Mouse (Mus musculus): ENCODE measurements around the gene Pusl1. TPM values are rescaled to one million over a fixed set of nuclear protein-coding genes. Genes with fewer than 3 reads are reported as not detected.

Gene Pusl1
- total RNA-seq (2021) = 36.3 and 38.8 TPM in 2 replicates
- long read RNA-seq, transcript Pusl1-201 (8 exons, 1,243 nt) = major isoform, 5 of 48 reads
- long read RNA-seq, partial matches to known transcripts = 17 of 48 reads
- long read RNA-seq, other reads (novel, unspliced or antisense) = 26 of 48 reads

DNA sequence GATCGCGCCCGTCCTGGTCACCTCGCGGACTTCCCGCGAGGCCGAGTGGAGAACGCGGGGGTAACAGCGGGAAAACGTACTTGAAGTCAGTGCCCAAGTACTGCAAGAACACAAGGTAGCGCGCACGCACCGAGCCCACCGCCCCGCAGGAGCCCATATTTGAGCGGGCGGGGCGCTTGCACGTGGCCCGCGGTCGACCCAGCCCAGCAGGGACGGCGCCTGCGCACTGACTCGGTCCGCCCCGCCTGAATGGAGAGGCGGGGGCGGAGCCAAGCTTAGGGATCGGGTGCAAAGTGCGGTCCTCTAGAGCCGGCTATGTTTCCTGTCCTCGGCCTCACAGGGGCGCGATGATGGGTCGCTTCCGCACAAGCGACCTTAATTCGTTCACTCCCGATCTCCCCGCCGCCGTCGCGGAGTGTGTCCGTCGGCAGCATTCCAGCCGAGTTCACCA, at the start of gene Pusl1, which contains the start of gene Acap3:
Gene Pusl1 (minus strand): TSS at position 231 of the 451 bp plus-strand sequence.
Gene Acap3 (plus strand): TSS at position 272 of the 451 bp plus-strand sequence.
- peak; percentile 98 for DNase-seq

DNA sequence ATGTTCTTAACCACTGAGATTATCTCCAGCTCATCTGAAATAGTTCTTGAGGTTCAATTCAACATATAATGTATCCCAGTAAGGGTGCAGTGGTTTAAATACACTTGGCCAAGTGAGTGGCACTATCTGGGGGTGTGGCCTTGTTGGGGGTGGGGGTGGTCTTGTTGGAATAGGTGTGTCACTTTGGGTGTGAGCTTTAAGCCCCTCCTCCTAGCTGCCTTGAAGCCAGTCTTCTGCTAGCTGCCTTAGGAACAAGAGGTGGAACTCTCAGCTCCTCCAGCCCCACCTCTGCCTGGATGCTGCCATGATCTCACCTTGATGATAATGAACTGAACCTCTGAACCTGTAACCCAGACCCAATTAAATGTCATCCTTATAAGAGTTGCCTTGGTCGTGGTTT, 40.5 kb upstream of the Pusl1 start:
- no peak for DNase-seq

DNA sequence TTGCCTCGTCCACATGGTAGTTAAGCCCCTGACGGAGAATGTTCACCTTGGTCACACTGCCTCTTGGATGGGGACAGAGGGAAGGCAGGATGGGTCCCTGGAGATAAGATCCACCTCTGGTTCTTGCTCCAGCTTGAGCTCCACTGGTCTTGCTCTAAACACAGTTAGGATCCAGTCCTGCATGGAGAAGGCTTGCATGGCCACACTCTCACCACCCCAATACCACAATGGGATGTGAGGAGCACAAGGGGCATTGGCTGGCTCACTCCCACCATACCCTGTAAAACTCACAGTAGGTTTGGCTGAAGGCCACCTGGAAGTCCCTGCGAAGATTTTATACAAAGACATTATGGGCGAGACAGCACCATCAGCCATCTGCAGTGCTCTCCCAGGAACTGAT, 17.2 kb upstream of the Pusl1 start:
- no peak for DNase-seq

DNA sequence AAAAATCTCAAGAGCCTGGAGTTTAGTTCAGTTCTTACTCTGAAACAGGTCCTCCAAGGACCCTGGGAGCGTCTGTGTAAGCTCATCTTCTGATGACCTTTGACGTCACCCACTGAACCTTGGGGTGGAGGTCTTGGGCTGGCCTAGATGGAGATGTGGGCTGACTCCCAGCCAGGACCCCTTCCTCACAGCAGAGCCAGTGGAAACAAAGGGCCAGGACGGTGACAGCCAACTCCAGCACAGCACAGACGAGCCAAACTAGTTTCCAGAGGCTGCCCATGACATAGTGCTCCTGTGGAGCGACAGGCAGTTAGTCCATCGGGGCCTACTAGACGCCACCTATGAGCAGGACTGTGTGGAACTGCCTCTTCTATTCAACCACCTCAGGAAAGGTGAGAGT, 16.7 kb upstream of the Pusl1 start:
- DNase-seq = no peak

DNA sequence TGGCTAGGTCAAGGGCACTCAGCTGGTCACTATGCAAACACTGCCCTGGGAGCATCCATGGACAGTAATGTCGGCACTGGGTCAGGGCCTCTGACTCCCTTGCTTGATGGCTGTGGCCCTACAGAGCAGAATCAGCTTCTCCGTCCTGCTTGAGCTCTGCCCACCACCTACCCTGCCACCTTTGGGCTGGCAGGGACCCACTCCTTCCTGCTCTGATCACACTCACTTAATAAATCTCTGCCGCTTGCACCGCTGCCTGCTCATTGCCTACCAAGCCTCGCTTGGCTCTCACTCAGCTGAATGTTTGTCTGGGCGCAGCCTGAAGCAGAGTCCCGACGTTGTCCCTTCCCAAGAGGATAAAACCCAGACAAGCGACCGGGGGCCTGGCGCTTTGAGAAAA, 15.4 kb upstream of the Pusl1 start:
- DNase-seq = no peak

DNA sequence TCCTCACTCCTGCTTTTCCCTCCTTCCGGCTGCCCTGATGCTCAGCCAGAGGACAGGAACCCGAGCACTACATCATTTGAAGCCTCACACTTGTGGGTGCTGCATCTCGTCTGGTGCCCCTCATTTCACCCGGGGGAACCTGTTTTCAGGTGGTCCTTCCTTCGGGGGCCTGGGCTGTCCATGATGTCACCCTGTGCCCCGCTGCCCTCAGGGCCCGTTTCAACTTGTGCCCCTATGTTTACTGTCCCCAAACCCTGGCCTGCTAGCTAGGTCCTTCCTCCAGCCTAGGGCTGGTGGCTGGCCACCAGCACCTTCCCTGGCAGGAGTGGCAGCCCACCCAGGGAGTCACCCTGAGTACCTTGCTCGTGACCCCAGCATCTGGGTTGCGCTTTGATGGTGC, 14.5 kb upstream of the Pusl1 start:
- no peak for DNase-seq

DNA sequence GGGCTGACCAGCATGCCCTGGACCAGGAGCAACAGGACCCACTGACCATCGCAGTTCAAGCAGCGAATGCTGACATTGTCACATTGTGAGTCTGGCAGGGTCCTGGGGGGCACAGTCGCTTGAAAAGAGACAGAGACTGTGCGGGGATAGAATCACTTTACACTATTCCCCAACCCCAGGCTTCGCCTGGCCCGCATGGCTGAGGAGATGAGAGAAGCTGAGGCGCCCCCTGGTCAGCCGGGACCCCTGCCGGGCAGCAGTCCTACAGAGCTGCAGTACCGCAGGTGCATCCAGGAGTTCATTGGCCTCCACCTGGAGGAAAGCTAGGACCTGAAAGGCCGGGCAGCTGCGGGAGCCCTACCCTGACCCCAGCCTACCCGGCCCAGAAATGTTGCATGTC, 14.1 kb upstream of the Pusl1 start:
- DNase-seq = no peak

DNA sequence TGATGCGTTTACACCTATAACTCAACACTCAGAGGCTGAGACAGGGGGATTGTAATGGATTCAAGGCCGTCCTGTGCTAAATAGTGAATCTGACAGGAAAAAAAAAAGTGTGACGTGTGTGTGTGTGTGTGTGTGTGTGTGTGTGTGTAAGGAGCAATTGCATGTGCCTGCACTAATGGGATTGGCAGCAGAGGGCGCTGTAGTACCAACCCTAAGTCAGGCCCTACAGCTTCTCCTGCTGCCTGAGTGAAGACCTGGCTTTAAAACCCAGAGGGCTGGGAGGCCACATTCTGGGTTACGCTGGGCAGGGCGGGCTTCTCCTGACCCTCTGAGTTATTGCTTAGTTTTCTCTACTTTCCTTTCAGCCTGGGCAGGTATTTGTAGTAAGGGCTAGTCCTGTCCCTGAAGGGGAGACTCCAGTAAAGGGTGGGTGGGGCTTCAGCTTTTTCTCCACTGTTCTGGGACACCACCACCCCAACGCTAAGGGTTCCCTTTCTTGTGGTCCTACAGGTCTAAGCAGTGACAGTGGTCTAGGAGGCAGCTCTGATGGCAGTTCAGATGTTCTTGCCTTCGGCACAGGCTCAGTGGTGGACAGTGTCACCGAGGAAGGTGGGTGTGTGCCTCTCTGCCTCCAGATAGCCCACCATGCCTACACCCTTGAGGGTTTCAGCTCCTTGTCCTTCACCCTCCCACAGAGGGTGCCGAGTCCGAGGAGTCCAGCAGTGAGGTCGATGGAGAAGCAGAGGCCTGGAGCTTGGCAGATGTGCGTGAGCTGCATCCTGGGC, 12.9 kb upstream of the Pusl1 start:
- DNase-seq = no peak

DNA sequence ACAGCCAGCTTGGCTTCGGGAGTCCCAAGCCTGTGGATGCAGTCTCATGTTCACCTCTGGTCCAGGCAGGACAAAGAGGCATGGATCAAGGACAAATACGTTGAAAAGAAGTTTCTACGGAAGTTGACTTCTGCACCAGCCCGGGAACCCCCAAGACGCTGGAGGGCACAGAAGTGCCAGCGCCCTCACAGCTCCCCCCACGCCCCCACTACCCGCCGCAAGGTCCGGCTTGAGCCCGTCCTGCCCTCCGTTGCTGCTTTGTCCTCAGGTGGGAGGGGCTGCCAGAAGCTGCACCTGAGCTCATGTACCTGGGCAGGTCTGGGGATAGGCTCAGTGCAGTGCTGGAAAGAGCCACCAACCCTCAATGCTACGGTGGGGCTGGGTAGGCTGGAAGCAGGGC, 11.7 kb upstream of the Pusl1 start:
- DNase-seq = no peak

DNA sequence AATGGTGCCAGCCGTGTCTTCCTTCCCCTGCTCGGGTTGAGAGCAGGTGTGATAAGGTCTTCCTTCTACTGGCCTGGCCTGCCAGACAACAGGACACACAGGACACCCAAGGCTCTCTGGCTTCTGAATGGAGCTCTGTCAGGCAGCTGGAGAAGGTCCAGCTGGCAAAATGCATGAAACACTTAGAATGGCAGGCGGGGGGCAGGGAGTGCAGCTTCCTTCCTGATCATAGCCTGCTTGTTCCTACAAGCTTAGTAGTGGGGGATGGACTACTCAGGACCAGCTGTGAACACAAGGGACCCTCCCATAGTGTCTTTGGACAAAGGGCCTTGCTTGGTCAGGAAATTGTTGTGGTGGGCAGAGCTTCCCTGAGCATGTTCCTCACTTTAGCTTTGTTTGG, 9.6 kb upstream of the Pusl1 start:
- DNase-seq = no peak

DNA sequence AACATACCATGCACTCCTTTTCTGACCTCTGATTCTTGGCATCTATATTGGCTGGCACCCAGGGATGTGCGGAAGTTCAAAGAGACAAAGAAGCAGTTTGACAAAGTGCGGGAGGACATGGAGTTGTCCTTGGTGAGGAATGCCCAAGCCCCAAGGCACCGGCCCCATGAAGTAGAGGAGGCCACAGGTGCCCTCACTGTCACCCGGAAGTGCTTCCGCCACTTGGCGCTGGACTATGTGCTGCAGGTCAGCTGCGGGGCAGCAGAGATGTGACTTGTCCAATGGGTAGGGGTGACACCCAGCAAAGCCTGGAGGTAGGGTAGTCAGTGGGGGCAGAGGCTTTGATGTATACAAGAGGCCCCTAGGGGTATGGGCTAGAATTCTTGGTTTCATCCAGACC, 7.8 kb upstream of the Pusl1 start:
- no peak for DNase-seq

DNA sequence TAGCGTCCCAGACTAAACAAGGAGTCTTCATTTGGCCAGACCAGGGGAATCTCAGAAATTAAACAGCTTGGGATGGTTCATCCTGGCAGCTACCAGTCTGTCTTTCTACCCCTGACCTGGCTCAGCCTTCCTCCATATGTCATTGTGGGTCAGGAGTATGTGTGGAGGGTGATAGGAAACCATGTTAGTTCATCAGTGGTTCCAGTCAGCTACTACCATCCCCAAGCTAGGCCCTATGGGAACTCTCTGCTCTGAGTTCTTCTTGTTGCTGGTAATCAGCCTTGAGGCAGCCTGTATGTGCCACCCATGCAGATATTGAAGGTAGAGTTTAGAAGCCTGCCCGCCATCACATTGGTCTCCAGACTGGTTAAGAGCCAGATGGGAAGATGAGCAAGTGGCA, 6.7 kb upstream of the Pusl1 start:
- DNase-seq = no peak

DNA sequence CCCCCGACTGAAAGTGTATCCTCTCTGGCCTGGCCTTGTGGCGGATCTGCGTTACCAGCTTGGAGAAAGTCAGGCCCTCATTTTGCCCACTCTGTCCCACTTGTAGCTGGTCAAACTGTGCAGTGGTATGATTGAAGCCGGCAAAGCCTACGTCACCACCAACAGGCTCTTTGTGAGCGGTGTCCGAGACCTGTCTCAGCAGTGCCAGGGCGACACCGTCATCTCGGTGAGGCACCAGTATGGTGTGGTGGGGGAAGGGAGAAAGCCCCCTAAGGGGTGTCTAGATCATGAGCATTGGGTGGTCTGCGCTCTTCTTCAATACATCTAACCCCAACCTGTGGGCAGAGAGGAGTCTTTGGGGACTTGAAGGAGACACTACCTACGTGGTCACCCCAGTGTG, 4.9 kb upstream of the Pusl1 start:
- no peak for DNase-seq

DNA sequence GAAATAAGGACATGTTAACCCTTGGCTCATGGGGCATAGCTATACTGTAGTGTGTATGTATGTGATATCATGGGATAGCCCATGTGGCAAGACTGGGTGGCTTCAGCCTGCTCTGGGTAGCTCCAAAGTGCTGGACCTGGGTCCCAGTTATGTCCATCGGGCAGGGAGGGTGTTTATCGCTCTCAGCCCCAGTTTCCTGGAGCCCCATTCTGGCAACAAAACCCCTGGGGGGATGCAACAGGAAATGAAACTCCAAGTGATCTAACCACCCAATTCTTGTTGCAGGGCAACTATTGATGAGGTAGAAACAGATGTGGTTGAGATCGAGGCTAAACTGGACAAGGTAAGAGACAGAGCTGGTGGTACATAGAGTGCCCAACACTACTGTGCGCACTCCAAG, 4.2 kb upstream of the Pusl1 start:
- no peak for DNase-seq

DNA sequence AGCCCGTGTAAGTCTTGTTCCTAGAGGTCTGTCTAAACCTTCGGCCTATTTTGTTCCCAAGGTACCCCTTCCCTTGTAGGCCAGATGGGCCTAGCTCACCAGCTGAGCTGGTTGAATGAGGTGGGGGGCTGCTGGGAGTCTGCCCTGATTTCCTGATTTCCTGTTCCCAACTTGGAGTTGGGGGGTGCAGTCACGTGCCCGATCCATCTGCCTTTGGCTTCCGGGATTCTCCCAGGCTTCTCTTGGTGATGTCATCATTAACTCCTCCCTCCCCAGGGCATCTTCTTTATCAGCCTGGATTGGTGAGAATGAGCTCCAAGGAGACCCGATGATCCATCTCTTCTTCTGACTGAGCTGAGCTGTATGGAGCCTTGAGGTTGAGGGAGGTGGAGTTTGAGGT, 3.6 kb upstream of the Pusl1 start:
- DNase-seq = peak; percentile 44

DNA sequence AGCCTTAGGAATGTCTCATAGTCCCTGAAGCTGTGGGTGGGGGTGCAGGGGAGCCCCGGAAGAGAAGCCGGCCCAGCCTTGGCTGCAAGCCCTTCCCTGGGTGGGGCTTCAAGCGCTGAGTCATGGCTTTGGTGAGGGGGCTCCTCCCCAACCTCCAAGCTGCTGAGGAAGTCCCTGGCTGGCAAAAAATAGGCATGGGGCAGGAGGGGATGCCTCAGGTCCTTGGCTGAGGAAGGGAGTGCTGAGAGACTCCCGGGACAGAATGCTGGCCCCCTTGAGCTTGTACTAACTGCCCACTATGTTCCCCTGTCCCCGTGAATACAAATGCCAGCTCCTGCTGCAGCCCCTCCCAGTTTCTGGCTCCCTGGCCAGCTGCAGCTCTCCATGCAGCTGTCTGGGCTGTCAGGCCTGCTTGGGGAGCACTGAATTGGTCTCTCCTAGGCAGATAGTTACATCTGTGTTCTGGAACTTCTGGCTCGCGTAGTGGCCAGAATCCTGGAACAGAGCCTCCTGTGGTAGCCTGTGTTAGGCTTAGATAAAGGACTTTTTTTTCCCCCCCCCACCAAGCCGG, 2.8 kb upstream of the Pusl1 start:
- peak; percentile 73 for DNase-seq

DNA sequence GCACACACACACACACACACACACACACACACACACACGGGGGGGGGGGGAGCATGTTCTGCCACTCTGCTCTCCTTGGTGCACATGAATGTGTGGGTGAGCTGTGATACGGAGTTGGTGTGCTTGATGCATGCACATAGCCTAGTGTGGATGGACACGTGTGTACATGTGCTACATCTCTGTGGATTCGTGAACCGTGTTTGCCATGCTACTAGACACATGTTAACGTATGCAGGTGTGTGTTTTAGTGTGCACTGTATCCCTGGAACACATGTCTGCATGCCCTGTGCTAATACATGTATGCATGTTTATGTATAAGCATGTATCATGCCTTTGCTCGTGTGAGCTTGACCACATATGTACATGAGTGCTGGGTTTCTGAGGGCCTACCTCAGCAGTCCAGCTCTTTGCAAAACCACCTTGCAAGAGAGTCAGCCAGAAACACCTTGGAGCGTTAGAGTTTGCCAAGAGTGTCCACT, 1.7 kb upstream of the Pusl1 start:
- no peak for DNase-seq

DNA sequence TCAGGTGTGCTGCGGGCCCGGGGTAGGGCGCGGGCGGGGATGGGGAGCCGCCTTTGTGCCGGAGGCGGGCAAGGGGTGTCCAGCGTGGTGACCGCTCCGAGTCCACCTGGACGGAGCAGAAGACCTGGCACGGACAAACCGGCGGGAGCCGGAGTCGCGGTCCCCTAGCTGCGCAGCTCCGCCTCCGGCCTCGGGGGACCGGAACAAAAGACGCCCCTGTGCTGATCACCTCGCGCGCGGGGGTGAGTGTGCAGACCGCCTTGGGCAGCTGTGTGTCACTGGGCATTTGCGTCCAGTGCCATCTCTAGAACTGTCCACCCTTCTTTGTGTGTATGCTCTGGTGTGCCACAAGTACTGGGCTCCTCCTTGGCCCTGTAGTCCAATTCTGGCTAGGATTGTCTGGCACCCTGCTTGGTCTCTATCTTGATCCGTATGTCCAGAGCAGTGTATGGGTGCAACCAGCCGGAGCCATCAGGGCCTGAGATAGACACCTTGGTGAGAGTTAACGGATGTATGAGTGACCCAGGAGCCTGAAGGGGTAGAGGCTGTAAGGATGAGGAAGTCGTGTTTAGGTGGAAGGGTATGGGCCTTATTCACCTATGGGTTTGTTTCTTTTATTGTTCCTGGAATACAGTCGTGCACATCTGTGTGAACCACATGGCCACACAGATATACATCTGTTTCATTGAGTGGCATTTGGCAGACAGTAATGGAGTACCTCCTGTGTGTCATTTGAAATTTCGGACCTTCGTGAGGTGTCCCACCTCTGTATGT, 1.0 kb upstream of the Pusl1 start:
- DNase-seq = peak; percentile 52

DNA sequence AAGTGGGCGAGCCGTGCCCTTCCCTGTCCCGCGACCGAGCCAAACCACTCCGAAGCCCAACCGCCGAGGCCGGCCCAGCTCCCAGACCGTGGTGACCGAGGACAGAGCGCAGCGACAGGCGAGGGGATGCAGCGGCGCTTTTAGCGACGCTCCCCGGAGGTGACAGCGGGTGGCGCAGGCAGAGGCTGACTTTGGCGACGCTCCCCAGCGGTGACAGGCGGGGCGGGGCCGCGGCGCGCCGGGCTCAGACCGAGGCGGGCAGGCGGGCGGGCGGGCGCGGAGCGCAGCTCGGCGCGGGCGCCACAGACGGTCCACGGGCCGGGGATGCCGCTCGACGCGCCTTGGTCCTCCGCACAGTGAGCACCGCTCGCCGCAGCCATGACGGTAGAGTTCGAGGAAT, 436 bp upstream of the Pusl1 start:
- DNase-seq = peak; percentile 90

DNA sequence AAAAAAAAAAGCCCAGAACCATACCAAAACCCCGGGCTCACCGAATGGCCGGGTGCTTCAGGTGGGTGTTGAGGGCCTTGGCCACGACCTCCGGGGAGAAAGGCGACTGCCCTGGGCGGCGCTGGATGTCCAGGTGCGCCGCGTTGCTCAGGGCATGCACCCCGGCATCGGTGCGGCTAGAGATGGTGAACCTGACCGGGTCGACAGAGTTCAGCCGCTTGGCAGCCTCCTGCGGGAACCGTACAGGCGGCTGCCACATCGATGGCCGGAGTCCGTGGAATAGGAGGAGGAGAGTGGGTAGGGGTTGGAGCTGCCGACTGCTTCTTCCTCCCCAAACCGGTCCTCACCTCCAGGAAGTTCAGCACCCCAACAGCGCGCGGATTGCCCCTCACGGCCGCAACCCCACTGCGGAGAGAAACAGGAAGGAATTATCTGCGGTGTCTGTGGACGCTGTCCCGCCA, 540 bp downstream of the Pusl1 start:
- DNase-seq = no peak

DNA sequence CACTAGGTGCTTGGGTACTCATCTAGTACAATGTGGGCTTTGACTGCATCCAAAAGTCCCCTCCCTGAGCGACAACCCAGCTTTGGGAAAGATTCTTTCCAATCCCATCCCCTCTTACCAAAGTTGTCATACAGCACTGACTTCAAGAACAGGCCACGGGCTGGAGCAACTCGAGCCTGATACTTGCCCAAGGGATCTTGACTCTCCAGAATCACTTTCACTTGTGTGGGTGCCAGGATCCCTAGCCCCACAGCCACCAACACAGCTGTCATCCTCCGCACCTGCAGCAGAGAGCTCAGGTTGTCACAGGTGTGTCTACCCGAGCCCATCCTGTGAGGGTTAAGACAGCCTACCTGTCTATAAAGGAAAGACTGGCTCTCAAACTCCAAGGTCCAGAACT, 2.3 kb downstream of the Pusl1 start:
- DNase-seq = no peak

DNA sequence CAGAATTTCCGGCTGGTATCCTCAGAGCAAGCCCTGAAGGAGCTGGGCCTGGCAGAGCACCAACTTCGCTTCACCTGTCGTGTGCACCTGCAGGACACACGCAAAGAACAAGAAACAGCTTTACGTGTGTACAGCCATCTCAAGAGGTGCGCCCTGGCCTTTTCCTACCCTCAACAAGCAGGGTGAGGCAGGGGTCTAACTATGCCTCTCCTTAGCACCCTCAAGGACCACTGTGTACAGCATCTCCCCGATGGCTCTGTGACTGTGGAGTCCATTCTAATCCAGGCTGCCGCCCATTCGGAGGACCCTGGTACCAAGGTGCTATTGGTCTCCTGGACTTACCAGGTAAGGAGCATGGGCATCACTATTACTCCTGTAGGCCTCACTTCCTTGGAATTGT, 3.4 kb downstream of the Pusl1 start:
- DNase-seq = no peak

DNA sequence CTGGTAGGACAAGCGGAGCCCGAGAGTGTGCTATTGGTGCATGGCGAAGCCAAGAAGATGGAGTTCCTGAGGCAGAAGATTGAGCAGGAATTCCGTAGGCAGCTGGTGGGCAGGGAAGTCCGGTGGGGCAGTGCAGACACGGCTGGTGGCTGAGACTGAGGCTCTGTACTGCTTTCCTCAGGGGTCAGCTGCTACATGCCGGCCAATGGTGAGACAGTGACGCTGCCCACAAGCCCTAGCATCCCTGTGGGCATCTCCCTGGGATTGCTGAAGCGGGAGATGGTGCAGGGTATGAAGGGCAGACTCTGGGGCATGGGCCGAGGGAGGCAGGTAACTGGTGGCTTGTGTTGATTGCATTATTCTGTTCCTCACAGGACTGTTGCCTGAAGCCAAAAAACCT, 3.9 kb downstream of the Pusl1 start:
- DNase-seq = no peak

Data from adrenal gland, postnatal 25 days (tissue).